Mouse (Mus musculus): ENCODE data around the gene Plppr1. TPM values are rescaled to one million over a fixed set of nuclear protein-coding genes. Genes with fewer than 3 reads are reported as not detected.
A peak's percentile ranks its signal among the peaks of the same experiment; 100 is the strongest.

Plppr1 gene
- polyA plus RNA-seq, 1 experiment from 2014 or later = 1.1 TPM

GRCm38 (mm10) chr4:49197125-49197747 lies 138.2 kb downstream of the Plppr1 start:
- no peaks in the 10 kb centered on the region for H3K9me3 ChIP-seq (ENCODE audit: control insufficient read depth, low read length)
- WGBS = 50% methylated on average over 8 of the region's 8 CpGs
- H3K4me1 ChIP-seq (ENCODE audit: control insufficient read depth, insufficient read depth, low read length) = no peaks in the 10 kb centered on the region
- H3K27ac ChIP-seq (ENCODE audit: low read length) = no peak overlapping the region
- H3K36me3 ChIP-seq (ENCODE audit: control insufficient read depth, insufficient read depth, low read length) = no peaks in the 10 kb centered on the region
- H3K4me2 ChIP-seq (ENCODE audit: low read depth, low read length) = no peak overlapping the region
- no peak overlapping the region for H3K9ac ChIP-seq (ENCODE audit: low read depth, low read length)
- ATAC-seq = peak; percentile 65
- no peaks in the 10 kb centered on the region for H3K27me3 ChIP-seq (replicated peaks; ENCODE audit: control insufficient read depth, insufficient read depth, low read length)
- H3K4me3 ChIP-seq (ENCODE audit: low read length) = no peak overlapping the region

GRCm38 (mm10) chr4:49210457-49210856 lies 151.4 kb downstream of the Plppr1 start:
- no peak overlapping the region for H3K27ac ChIP-seq (ENCODE audit: low read length)
- no peaks in the 10 kb centered on the region for H3K36me3 ChIP-seq (ENCODE audit: control insufficient read depth, insufficient read depth, low read length)
- no peak for ATAC-seq
- H3K4me2 ChIP-seq (ENCODE audit: low read depth, low read length) = no peak overlapping the region
- WGBS = 93% methylated on average over 1 of the region's 1 CpGs
- no peaks in the 10 kb centered on the region for H3K9me3 ChIP-seq (ENCODE audit: control insufficient read depth, low read length)
- no peaks in the 10 kb centered on the region for H3K27me3 ChIP-seq (replicated peaks; ENCODE audit: control insufficient read depth, insufficient read depth, low read length)
- H3K4me1 ChIP-seq (ENCODE audit: control insufficient read depth, insufficient read depth, low read length) = no peaks in the 10 kb centered on the region
- H3K9ac ChIP-seq (ENCODE audit: low read depth, low read length) = no peak overlapping the region
- H3K4me3 ChIP-seq (ENCODE audit: low read length) = no peak overlapping the region

- H3K9ac ChIP-seq (ENCODE audit: low read depth, low read length) = no peak overlapping the region
- no peaks in the 10 kb centered on the region for H3K36me3 ChIP-seq (ENCODE audit: control insufficient read depth, insufficient read depth, low read length)
- no peaks in the 10 kb centered on the region for H3K9me3 ChIP-seq (ENCODE audit: control insufficient read depth, low read length)
- H3K27ac ChIP-seq (ENCODE audit: low read length) = no peak overlapping the region
- 75% methylated on average over 5 of the region's 5 CpGs for WGBS
- no peak overlapping the region for H3K4me3 ChIP-seq (ENCODE audit: low read length)
- H3K4me1 ChIP-seq (ENCODE audit: control insufficient read depth, insufficient read depth, low read length) = no peaks in the 10 kb centered on the region
- no peak overlapping the region for H3K4me2 ChIP-seq (ENCODE audit: low read depth, low read length)
- ATAC-seq = no peak
- no peaks in the 10 kb centered on the region for H3K27me3 ChIP-seq (replicated peaks; ENCODE audit: control insufficient read depth, insufficient read depth, low read length)
Measured at GRCm38 (mm10) chr4:49211582-49211981, 152.5 kb downstream of the Plppr1 start.

- Histone ChIP-seq H3K36me3 (ENCODE audit: control insufficient read depth, insufficient read depth, low read length) (no peaks in the 10 kb centered on the region), H3K4me1 (ENCODE audit: control insufficient read depth, insufficient read depth, low read length) (no peaks in the 10 kb centered on the region), H3K27me3 (replicated peaks; ENCODE audit: control insufficient read depth, insufficient read depth, low read length) (no peaks in the 10 kb centered on the region), H3K9ac (ENCODE audit: low read depth, low read length) (no peak overlapping the region), H3K9me3 (ENCODE audit: control insufficient read depth, low read length) (no peaks in the 10 kb centered on the region), H3K4me3 (ENCODE audit: low read length) (no peak overlapping the region), H3K4me2 (ENCODE audit: low read depth, low read length) (no peak overlapping the region; the same call in 1 of the 2 replicates), H3K27ac (ENCODE audit: low read length) (no peak overlapping the region)
- 61% methylated on average over 11 of the region's 11 CpGs for WGBS
- no peak for ATAC-seq
Measured at GRCm38 (mm10) chr4:49212616-49213544, 153.8 kb downstream of the Plppr1 start.

GRCm38 (mm10) chr4:49214341-49214740 lies 155.3 kb downstream of the Plppr1 start:
- no peaks in the 10 kb centered on the region for H3K4me1 ChIP-seq (ENCODE audit: control insufficient read depth, insufficient read depth, low read length)
- no peak overlapping the region for H3K27ac ChIP-seq (ENCODE audit: low read length)
- H3K4me3 ChIP-seq (ENCODE audit: low read length) = no peak overlapping the region
- no peak overlapping the region for H3K9ac ChIP-seq (ENCODE audit: low read depth, low read length)
- H3K27me3 ChIP-seq (replicated peaks; ENCODE audit: control insufficient read depth, insufficient read depth, low read length) = no peaks in the 10 kb centered on the region
- no peaks in the 10 kb centered on the region for H3K9me3 ChIP-seq (ENCODE audit: control insufficient read depth, low read length)
- no peak overlapping the region for H3K4me2 ChIP-seq (ENCODE audit: low read depth, low read length)
- ATAC-seq = no peak
- 79% methylated on average over 3 of the region's 3 CpGs for WGBS
- H3K36me3 ChIP-seq (ENCODE audit: control insufficient read depth, insufficient read depth, low read length) = no peaks in the 10 kb centered on the region

- Histone ChIP-seq H3K9ac (ENCODE audit: low read depth, low read length) (no peak overlapping the region), H3K9me3 (ENCODE audit: control insufficient read depth, low read length) (no peaks in the 10 kb centered on the region), H3K4me2 (ENCODE audit: low read depth, low read length) (no peak overlapping the region), H3K4me3 (ENCODE audit: low read length) (no peak overlapping the region), H3K27ac (ENCODE audit: low read length) (no peak overlapping the region), H3K27me3 (replicated peaks; ENCODE audit: control insufficient read depth, insufficient read depth, low read length) (no peaks in the 10 kb centered on the region), H3K36me3 (ENCODE audit: control insufficient read depth, insufficient read depth, low read length) (no peaks in the 10 kb centered on the region), H3K4me1 (ENCODE audit: control insufficient read depth, insufficient read depth, low read length) (no peaks in the 10 kb centered on the region)
- 72% methylated on average over 6 of the region's 6 CpGs for WGBS
- no peak for ATAC-seq
Measured at GRCm38 (mm10) chr4:49223501-49223900, 164.4 kb downstream of the Plppr1 start.

GRCm38 (mm10) chr4:49225021-49225420 lies 165.9 kb downstream of the Plppr1 start:
- Histone ChIP-seq H3K4me3 (ENCODE audit: low read length) (no peak overlapping the region), H3K4me1 (ENCODE audit: control insufficient read depth, insufficient read depth, low read length) (no peaks in the 10 kb centered on the region), H3K9me3 (ENCODE audit: control insufficient read depth, low read length) (no peaks in the 10 kb centered on the region), H3K27ac (ENCODE audit: low read length) (no peak overlapping the region), H3K27me3 (replicated peaks; ENCODE audit: control insufficient read depth, insufficient read depth, low read length) (no peaks in the 10 kb centered on the region), H3K9ac (ENCODE audit: low read depth, low read length) (no peak overlapping the region), H3K36me3 (ENCODE audit: control insufficient read depth, insufficient read depth, low read length) (no peaks in the 10 kb centered on the region), H3K4me2 (ENCODE audit: low read depth, low read length) (no peak overlapping the region)
- no peak for ATAC-seq
- 49% methylated on average over 1 of the region's 1 CpGs for WGBS

GRCm38 (mm10) chr4:49232206-49233031 lies 173.3 kb downstream of the Plppr1 start:
- 76% methylated on average over 11 of the region's 11 CpGs for whole genome bisulfite sequencing

GRCm38 (mm10) chr4:49233032-49233406 lies 173.9 kb downstream of the Plppr1 start:
- WGBS = 66% methylated on average over 3 of the region's 3 CpGs
- H3K36me3 ChIP-seq (ENCODE audit: control insufficient read depth, insufficient read depth, low read length) = no peaks in the 10 kb centered on the region
- H3K4me2 ChIP-seq (ENCODE audit: low read depth, low read length) = no peak overlapping the region
- no peak overlapping the region for H3K9ac ChIP-seq (ENCODE audit: low read depth, low read length)
- no peak overlapping the region for H3K4me3 ChIP-seq (ENCODE audit: low read length)
- H3K4me1 ChIP-seq (ENCODE audit: control insufficient read depth, insufficient read depth, low read length) = no peaks in the 10 kb centered on the region
- no peak overlapping the region for H3K27ac ChIP-seq (ENCODE audit: low read length)
- H3K27me3 ChIP-seq (replicated peaks; ENCODE audit: control insufficient read depth, insufficient read depth, low read length) = no peaks in the 10 kb centered on the region
- no peaks in the 10 kb centered on the region for H3K9me3 ChIP-seq (ENCODE audit: control insufficient read depth, low read length)
- no peak for ATAC-seq

More at GRCm38 (mm10) chr4:49232206-49233031, 173.3 kb downstream of the Plppr1 start:
- Histone ChIP-seq H3K4me2 (ENCODE audit: low read depth, low read length) (no peak overlapping the region), H3K27ac (ENCODE audit: low read length) (no peak overlapping the region), H3K9ac (ENCODE audit: low read depth, low read length) (no peak overlapping the region), H3K4me3 (ENCODE audit: low read length) (no peak overlapping the region), H3K36me3 (ENCODE audit: control insufficient read depth, insufficient read depth, low read length) (no peaks in the 10 kb centered on the region), H3K4me1 (ENCODE audit: control insufficient read depth, insufficient read depth, low read length) (no peaks in the 10 kb centered on the region), H3K27me3 (replicated peaks; ENCODE audit: control insufficient read depth, insufficient read depth, low read length) (no peaks in the 10 kb centered on the region), H3K9me3 (ENCODE audit: control insufficient read depth, low read length) (no peaks in the 10 kb centered on the region)
- ATAC-seq = no peak
